Mouse (Mus musculus) E14TG2a.4 (cell line): ENCODE data around the gene Myo10.

Source experiments
- CTCF ChIP-seq: conservative IDR thresholded peaks from 2 replicates; pipeline ENCODE4 v1.5.1; 2014; ENCODE audit warnings: low read length
- POU5F1 ChIP-seq: IDR thresholded peaks from 2 replicates; pipeline ENCODE4 v1.6.1; 2014; ENCODE audit warnings: low read length, borderline replicate concordance

DNA sequence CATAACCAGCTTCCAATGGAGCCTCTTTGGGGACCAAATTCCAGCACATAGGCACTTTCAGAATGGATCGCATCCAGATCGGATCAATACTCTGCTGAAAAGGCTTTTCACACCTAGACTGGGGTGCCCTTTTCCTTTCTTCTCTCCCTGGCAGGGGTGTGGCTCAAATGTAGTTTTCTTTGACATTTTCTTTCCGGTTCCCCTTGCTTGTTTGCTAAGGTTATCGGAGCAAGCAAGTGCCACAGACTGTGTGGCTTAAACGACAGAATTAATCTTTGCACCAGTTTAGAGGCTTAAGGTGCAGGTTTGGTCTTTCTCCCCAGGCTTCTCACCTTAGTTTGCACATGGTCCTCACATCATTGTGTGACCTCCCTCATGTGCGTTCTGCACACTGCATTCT is 11.1 kb upstream of the Myo10 start:
- TF ChIP-seq CTCF (no peak), POU5F1 (no peak)
